Mouse (Mus musculus) megakaryocyte, embryonic 14.5 days (primary cell): ENCODE measurements around the gene Zc3h10.

Experiments used
- FLI1 ChIP-seq: IDR thresholded peaks from 2 replicates; pipeline ENCODE4 v1.6.1; 2012; ENCODE audit warnings: low read length, inconsistent platforms, mixed read lengths
- GATA1 ChIP-seq: IDR thresholded peaks from 3 replicates; pipeline ENCODE4 v1.6.1; 2012; ENCODE audit warnings: mixed read lengths, low read length, inconsistent platforms, borderline replicate concordance

GRCm38 (mm10) chr10:128495903-128496302 is 51.7 kb downstream of the Zc3h10 start:
- TF ChIP-seq GATA1 = no peak
- no peak for TF ChIP-seq FLI1
